Mouse (Mus musculus): Measurements from ENCODE around the gene Card10.

DNA sequence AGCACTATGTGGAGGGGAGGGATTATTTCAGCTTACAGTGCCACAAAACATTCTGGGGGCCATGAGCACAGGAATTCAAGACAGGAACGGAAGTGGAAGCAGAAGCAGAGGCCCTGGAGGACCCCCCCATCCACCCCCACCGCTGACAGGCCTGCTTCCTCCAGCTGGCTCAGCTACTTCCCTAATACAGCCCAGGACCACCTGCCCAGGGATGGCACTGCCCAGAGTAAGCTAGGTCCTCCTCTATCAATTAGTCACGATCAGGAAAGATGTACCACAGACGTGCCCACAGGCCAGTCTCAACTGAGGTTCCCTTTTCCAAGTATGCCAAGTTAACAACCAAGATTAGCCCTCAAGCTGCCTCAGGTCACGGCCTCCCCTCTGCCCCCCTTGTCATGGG lies 48.7 kb downstream of the Card10 start:
- TF ChIP-seq POLR2A (IDR thresholded peaks at IDR 0.05; ENCODE audit: low read depth, low read length) (no peak), CTCF (IDR thresholded peaks at IDR 0.05; ENCODE audit: extremely low read depth, insufficient read depth, insufficient read length, insufficient replicate concordance) (no peak)

Data from spleen, adult 2 months (tissue).